Mouse (Mus musculus) gastrocnemius, adult 2 months (tissue): ENCODE data around the gene Daxx. TPM values are rescaled to one million over a fixed set of nuclear protein-coding genes. Genes with fewer than 3 reads are reported as not detected.

Experiments
- DNase-seq: peaks from one replicate; pipeline ENCODE4 v3.0.0; 2022
- H3K27ac ChIP-seq: fragments of 200-600 bp; 2 replicates; pipeline ENCODE4 v1.8.1; 2022; ENCODE audit warnings: mild to moderate bottlenecking
- H3K4me3 ChIP-seq: fragments of 200-600 bp; 2 replicates; pipeline ENCODE4 v1.8.1; 2022; ENCODE audit warnings: mild to moderate bottlenecking, moderate library complexity
- CTCF ChIP-seq: fragments of 200-600 bp; IDR thresholded peaks from 2 replicates; pipeline ENCODE4 v1.8.1; 2022; ENCODE audit warnings: antibody characterized with exemption, mild to moderate bottlenecking, moderate library complexity
- intact Hi-C: fragments of 180-260 bp; cut with DNase I; formaldehyde crosslinking; loops from one replicate; pipeline ENCODE4 v1.15.1; 2025
- total RNA-seq, 2 experiments: library from RNA; stranded (reverse); gene quantifications; 2 replicates each; pipeline ENCODE4 v1.2.3; 2021

Gene Daxx
- total RNA-seq, 2 experiments from 2014 or later, result 13.3 to 13.9 TPM

DNA sequence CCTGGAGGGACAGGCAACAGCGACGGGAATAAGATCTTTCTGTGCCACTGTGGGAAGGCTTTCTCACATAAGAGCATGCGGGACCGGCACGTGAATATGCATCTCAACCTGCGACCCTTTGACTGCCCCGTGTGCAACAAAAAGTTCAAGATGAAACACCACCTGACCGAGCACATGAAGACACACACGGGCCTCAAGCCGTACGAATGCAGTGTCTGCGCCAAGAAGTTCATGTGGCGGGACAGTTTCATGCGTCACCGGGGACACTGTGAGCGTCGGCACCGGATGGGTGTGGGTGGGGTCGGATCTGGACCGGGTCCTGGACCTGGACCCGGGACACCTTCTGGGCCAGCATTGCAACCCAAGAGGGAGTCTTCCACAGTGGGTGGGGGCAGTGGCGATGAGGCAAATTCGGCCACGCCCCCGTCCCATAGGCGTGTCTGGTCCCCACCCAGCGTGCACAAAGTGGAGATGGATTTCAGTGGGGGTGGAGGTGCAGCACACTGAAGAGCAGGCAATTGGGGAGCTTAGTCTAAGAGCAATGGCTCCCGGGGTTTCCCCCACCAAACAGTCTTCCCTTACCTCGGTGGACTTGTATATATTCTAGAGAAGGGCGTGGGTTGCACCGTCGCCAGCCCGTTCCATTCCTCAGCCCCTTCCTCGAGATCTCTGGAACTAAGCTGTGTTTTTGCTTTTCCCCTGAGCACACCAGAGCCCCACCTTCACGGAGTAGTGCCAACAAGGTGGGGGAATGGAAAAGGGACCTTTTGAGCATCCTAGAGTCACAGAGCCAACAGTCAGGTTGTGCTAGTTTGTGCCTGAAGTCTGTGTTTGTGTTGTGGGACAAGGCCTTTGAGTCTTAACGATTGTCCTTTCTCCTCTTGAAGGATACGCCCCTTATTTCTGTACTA is 9.3 kb downstream of the Daxx start:
- intact Hi-C loops, result no loop called here
- no peak for TF ChIP-seq CTCF
- peak; percentile 78 for DNase-seq
- H3K27ac ChIP-seq, result peak overlapping the region; percentile 89
- H3K4me3 ChIP-seq, result peak overlapping the region; percentile 94

DNA sequence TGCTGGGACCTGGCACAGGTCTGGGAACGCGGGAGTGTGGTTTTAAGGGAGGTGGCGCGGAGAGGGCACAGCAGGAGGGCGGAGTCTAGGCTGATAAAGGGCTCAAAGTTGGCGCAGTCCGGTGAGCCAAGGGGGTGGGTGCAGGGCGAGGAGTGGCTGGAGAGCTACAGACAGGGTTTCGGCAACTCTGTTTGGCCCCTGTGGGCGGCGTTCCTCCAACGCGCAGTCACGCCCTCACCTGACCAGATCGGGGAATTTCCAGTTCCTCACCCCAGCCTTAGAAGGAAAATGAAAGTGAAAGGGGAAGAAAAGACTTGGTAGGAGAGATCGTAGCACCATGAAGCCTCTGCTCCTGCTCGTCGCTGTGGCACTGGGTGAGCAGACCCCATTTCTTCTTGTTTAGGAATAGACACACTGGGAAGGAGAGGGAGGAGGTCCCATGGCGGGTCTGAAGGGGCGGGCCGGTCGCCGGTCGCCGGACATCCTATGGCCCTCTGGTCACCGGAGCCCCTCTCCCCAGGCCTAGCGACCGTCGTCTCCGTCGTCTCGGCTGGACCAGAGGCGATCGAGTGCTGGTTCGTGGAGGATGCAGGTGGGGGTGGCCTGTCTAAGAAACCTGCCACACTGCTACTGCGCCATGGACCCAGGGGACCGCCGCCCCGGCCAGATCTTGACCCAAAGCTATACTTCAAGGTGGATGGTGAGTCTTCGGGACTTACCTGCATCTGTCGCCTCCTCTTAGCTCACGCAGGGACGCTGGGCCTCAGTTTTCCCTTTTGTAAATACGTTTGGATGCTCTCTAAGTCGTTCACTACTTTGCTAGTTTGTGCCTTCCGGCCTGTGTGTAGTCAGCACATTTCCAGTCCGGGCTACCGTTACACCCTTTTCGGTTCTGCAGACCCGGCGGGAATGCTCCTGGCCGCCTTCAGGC is 10.4 kb downstream of the Daxx start:
- peak overlapping the region; percentile 89 for H3K27ac ChIP-seq
- intact Hi-C loops, result no loop called here
- H3K4me3 ChIP-seq, result peak overlapping the region; percentile 94
- TF ChIP-seq CTCF, result peak; percentile 46
- peak; percentile 89 for DNase-seq

DNA sequence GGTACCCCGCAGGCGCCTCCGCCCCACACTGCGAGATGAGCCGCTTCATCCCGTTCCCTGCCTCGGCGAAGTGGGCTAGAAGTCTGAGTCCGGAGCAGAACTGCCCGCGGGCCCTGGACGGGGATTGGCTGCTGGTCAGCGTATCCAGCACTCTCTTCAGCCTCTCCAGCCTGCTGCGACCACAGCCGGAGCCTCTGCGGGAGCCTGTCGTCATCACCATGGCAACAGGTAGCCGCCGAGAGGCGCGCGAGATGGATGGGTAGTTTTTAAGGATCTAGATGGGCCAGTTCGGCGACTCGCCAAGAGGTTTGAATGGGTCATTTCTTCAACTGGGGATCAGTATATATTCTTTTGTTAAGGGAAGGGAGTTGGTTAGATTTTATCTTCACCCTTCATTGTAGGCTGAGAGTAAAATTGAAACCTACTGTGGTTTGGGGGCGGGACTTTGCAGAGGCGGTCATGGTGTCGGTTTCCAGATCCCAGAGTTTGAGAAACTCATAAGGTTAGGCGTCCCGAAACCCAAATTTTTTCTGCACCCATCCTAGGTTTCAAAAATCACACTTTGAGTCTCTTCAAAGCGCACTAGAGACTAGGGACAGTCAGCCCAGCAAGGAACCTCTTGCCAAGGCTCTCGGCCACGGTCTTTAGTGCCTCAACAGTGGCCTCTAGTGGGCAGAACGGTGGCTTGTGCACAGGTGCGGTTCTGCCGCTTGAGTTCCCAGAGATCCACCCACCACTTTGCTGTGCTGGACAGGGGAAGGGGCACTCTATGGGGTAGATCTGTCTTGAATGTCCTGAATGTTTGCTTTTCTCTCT is 11.3 kb downstream of the Daxx start:
- peak; percentile 88 for TF ChIP-seq CTCF
- peak; percentile 87 for DNase-seq
- H3K27ac ChIP-seq, result peak overlapping the region; percentile 89
- intact Hi-C loops, result no loop called here
- peak overlapping the region; percentile 94 for H3K4me3 ChIP-seq

DNA sequence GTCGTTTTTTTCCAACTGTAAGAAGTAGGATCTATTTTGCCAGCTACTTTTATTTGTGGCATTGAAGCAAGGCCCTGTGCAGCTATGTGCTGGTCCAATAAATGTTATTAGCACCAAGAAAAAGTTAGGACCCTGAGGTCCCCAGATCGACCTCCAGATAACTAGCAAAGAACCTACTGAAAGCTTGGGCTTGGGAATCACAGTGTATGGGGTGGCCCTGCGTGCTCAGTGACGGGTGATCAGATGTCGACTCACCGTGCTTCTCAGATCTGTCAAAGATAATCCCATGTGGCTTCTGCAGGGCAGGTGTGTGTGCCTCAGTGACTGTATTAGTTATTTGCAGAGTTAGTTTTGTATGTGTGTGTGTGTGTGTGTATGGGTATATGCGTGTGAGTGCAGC is 12.1 kb downstream of the Daxx start:
- TF ChIP-seq CTCF, result no peak
- no peak for DNase-seq
- intact Hi-C loops, result no loop called here
- Histone ChIP-seq H3K4me3 (no peak overlapping the region; the same call in none of the 2 replicates), H3K27ac (no peak overlapping the region)

DNA sequence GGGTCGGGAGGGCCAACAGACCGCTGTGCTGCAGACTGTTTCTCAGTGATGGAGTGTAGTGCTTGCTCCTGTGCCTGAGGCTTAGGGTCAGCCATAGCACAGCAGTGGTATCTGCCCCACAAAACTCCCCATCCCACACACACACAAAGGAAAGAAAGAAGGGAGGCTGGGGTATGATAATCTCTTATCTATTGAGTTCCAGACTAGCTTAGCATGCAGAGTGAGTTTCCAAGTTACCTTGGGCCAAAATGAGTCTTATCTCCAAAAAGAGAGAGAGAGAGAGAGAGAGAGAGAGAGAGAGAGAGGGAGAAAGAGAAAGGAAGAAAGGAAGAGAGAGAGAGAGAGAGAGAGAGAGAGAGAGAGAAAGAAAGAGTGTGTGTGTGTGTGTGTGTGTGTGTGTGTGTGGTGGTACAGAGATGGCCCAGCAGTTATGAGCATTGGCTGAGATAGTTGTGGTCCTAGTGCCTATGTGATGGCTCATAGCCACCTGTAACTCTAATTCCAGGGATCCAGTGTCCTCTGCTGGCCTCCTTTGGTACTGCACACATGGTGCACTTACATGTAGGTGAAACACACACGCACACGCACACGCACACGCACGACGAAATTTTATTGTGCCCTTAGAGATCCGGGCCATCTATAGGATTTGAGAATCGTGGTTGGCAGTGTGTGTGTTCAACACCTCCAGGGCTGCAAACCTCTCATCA is 15.5 kb downstream of the Daxx start:
- peak; percentile 43 for TF ChIP-seq CTCF
- no peak overlapping the region for H3K27ac ChIP-seq
- no peak for DNase-seq
- intact Hi-C loops, result no loop called here
- no peak overlapping the region for H3K4me3 ChIP-seq

DNA sequence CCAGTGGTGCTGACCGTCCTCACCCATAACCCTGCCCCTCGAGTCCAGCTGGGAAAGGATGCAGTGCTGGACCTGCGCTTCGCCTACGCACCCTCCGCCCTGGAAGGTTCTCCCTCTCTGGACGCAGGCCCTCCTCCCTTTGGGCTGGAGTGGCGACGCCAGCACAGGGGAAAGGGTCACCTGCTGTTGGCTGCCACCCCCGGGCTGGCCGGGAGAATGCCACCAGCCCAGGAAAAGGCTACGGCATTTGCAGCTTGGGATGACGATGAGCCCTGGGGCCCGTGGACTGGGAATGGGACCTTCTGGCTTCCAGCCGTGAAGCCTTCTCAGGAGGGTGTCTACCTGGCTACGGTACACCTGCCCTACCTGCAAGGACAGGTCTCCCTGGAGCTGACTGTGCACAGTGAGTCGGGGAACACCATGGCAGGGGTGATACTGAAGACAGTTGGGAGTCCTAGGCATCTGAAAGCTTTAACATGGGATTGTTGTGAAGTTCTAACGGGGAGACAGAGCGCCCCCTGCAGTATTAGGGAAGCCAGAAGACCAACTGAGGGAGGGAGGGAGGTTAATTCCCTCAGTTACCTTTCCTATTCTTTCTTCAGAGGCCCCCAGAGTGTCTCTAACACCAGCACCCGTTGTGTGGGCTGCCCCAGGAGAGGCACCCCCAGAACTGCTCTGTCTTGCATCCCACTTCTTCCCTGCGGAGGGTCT is 16.3 kb downstream of the Daxx start:
- no peak overlapping the region for H3K27ac ChIP-seq
- DNase-seq, result peak; percentile 19
- intact Hi-C loops, result no loop called here
- H3K4me3 ChIP-seq, result no peak overlapping the region
- TF ChIP-seq CTCF, result no peak

DNA sequence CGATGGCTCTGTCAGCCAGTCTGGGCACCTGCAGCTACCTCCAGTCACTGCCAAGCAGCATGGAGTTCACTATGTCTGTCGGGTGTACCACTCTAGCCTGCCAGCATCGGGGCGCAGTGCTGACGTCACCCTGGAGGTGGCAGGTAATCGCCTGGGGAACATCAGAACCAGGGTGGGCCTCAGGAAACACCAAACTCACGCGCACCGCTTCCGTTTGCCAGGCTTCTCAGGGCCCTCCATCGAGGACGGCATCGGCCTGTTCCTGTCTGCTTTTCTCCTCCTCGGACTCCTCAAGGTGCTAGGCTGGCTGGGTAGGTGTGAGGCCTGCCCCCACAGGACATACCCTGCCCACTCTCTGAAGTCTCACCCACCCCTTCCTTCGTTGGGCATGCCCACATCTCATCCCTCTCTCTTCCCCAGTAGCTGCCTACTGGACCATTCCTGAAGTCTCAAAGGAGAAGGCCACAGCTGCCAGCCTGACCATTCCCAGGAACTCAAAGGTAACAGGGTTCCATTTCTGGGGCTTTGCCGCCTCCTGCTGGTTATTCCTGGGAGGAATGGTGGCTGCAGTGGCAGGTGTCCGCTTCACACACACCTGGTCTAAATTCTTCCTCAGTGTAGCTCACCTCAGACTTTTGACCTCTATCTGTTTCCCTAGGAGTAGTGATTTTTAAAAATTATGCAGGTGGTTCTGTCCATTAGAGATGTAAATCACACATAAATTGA is 17.2 kb downstream of the Daxx start:
- no peak overlapping the region for H3K27ac ChIP-seq
- intact Hi-C loops, result no loop called here
- peak; percentile 24 for DNase-seq
- H3K4me3 ChIP-seq, result no peak overlapping the region
- TF ChIP-seq CTCF, result peak; percentile 37

DNA sequence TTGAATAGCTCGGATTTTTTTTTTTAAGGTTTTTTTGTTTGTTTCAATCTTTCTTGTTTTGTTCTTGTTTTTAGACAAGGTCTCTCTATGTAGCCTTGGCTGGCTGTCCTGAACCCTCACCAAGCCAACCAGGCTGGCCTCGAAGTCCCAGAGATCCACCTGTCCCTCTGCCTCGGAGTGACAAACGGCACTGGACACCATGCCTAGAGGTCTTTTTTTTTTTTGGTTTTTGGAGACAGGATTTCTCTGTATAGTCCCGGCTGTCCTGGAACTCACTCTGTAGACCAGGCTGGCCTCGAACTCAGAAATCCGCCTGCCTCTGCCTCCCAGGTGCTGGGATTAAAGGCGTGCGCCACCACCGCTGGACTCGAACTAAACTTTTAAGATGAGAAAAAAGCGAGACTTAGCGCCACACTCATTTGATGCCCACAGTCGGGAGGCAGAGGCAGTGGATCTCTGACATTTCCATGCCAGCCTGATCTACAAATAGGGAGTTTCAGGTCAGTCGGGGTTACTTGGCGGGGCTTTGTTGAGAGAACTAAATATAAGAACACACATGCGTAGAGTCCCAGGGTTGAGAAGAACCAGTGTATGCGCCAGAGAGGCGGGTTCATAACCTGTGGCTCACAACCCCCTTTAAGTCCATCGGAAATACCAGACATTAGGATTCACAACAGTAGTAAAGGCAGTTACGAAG is 19.2 kb downstream of the Daxx start:
- Histone ChIP-seq H3K27ac (peak overlapping the region; percentile 94), H3K4me3 (peak overlapping the region; percentile 77)
- no peak for DNase-seq
- TF ChIP-seq CTCF, result no peak
- intact Hi-C loops, result no loop called here

DNA sequence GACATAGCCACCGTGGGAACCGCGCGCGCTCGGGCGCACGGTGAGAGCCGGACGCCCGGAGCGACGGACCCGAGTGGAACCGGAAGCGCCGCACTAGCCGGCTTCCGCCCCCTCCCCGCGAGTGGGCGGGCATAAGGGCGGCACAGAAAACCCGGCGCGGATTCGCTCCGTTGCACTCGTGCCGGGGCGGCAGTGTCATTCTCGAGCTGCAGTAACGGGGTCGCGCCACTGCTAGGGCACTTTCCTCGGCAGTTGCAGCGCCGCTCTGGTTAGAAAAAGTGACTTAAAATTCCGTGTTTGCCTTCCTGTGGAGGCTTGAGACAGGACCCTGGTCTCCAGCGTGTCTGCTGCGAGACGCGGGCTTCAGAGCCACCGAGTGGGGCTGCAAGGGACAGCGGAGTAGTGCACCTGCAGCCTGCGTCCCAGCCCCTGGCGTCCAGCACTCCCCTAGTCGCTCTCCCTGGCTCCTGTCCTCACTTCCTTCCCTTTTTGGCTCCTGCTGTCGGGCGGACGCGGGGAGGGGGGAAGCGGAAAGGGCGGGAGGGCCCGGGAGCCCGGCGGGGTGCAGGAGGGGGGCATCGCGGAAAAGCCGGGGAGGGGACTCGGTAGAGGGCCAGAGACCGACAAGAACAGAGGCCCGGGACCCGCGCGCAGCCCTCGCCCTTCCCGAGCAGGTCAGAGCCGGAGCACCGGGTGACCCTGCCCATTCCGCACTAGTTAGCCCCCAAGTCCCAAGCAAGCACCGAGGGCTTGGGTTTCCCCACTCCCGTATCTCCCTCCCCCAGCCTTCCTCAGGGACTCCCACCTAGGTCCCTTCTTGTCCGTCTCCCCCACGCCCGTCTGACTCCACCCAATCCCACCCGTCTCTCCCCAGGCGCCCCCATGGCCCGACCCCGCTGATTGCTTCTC is 20.4 kb downstream of the Daxx start, which contains the start of gene Rgl2:
Rgl2 (plus strand) TSS at position 173 of the 909 bp plus-strand sequence.
- Histone ChIP-seq H3K4me3 (peak within 1 kb of the TSS; percentile 77), H3K27ac (peak within 1 kb of the TSS; percentile 94)
- intact Hi-C loops, result no loop called here
- peak; percentile 96 for DNase-seq
- TF ChIP-seq CTCF, result peak; percentile 44
